Mouse (Mus musculus) activated CD4-positive, CD25-positive, alpha-beta regulatory T cell, adult 9 weeks (primary cell): ENCODE data around the gene Lbp. TPM values are rescaled to one million over a fixed set of nuclear protein-coding genes. Genes with fewer than 3 reads are reported as not detected.

Experiments used
- polyA plus RNA-seq: library from polyadenylated mRNA; unstranded; fragments of 100-300 nt; shearing (Covaris generic); gene quantifications from one replicate; pipeline ENCODE4 v1.2.1, GENCODE M21; 2017

Lbp gene
- polyA plus RNA-seq, result 0.84 TPM

DNA sequence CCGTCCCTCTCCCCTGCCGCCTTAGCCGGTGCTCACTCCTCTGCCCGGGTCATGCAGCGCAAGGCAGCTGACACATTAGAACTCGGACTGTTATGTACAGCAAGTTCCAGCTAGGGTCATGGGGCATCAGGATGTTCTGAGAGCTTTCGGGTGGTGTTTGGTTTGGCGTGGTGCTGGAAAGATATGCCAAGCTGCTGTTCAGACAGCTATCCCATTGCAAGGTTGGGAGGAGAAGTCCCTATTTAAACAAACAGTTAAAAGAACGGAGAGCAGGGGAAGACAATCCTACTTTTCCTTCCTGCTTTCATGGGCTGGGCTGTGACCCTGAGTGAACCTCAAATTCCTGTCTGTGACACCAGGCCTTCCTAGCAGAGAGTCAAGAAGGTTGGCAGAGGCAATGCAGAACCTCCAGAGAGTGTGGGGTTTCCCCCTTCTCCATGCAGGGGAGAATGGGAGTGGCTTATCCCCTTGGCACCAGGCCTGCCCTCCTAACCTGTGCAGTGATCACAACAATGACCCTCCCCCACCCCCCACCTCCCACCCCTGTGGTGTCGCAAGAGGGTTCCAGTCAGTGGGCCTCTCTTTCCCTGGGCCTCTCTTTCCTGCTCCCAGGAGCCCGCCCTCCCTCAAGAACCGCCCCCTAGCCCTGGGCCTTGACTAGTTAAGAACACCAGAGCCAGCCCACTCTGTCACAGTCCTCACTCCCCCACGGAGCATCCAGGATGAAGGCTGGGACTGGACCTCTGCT lies at the start of gene Lbp:
Gene Lbp, plus strand, starts transcription at position 546 of the 748 bp plus-strand sequence.

DNA sequence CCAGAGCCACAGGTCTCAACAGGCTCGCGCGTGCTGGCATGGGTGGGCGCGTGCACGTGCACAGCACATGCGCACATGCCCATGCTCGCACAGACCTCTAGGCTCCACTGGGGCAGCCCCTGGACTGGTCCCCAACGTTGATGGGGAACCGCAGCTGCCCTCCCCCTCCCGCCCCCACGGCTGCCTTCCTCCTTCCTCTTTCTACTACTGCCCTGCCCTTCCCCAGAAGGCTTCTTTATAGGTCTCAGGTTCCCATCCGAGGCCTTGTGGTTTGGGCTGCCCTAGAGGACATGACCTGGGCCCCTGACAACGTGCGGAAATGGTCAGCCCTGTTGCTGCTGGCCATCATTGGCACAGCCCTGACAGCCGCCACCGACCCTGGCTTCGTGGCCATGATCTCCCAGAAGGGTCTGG lies 48.3 kb upstream of the Lbp start, which contains the start of gene Bpi:
Gene Bpi, plus strand, starts transcription at position 90 of the 414 bp plus-strand sequence.

DNA sequence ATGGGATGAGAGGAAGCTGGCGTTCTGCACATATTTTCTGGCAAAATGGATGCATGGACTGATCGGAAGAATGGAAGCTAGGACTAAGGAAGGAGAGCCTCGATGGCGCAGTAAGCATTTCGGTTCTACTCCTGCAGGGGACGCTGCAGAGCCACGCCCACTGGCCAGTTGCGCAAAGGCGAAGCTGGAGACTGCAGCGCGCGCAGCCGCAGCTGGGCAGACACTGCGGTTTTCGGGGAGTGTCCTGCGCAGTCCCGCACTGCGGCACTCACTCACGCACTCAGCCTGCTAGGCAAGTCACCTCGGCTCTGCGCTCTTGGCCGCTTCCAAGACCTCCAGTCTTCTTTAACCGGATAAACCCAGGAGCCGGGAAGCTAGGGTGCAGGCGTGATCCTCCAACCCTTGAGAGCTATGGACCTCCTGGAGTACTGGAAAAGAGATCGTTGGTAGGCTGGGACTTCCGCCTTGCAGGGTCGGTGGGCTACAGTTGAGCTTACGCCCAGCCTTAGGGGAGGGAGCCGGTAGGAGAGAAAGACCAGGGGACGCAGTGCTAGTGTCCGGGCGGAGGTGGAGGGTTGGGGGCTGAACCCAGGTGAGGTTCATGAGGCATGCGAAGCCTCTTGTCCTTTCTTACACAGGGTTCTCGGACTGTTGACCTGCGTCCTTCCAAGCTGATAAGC lies 69.3 kb downstream of the Lbp start, which contains the start of gene Snhg11:
Gene Snhg11, plus strand, starts transcription at position 196 of the 680 bp plus-strand sequence.

Other genes with a start within 250 kb of the Lbp start
- gene Tgm2, start 160.1 kb upstream of the Lbp start, polyA plus RNA-seq, result 6.1 TPM
- not detected for gene D630003M21Rik, start 77.3 kb upstream of the Lbp start, polyA plus RNA-seq
- not detected for gene Bpi, start 48.4 kb upstream of the Lbp start, polyA plus RNA-seq
- not detected for gene Snhg11, start 69.1 kb downstream of the Lbp start, polyA plus RNA-seq
- 6.9 TPM for gene Ralgapb, start 103.4 kb downstream of the Lbp start, polyA plus RNA-seq
- gene Adig, start 196.1 kb downstream of the Lbp start, polyA plus RNA-seq, result not detected
- not detected for gene Arhgap40, start 206.3 kb downstream of the Lbp start, polyA plus RNA-seq